Mouse (Mus musculus): ENCODE data around the gene Zfp276. TPM values are rescaled to one million over a fixed set of nuclear protein-coding genes. Genes with fewer than 3 reads are reported as not detected.

Zfp276 gene
- polyA plus RNA-seq (2012; rRNA removed; ENCODE audit: low replicate concordance), result 29.0 and 39.9 TPM in 2 replicates

GRCm38 (mm10) chr8:123254099-123254885 is at the start of gene Zfp276, which contains the start of gene Vps9d1:
Zfp276 (plus strand) TSS chr8:123254195.
Vps9d1 (minus strand) TSS chr8:123254348.

GRCm38 (mm10) chr8:123212321-123213117 is 41.5 kb upstream of the Zfp276 start, which contains the start of the genes Chmp1a and Spata33:
Chmp1a (minus strand) TSS chr8:123212763.
Spata33 (plus strand) TSS chr8:123212832.

GRCm38 (mm10) chr8:123224278-123225266 is 29.4 kb upstream of the Zfp276 start, which contains the start of gene Cdk10:
Cdk10 (plus strand) TSS chr8:123224842.

GRCm38 (mm10) chr8:123235520-123236497 is 18.2 kb upstream of the Zfp276 start, which contains the start of gene Spata2l:
Spata2l (minus strand) TSS chr8:123236233.

GRCm38 (mm10) chr8:123318467-123318911 is 64.5 kb downstream of the Zfp276 start, which contains the start of gene Fanca:
Fanca (minus strand) TSS chr8:123318576.

Other genes starting within 250 kb of the Zfp276 start
- gene Ankrd11, start 211.9 kb upstream of the Zfp276 start, polyA plus RNA-seq (2012; rRNA removed; ENCODE audit: low replicate concordance), result 45.0 and 70.2 TPM in 2 replicates
- gene Spg7, start 191.3 kb upstream of the Zfp276 start, polyA plus RNA-seq (2012; rRNA removed; ENCODE audit: low replicate concordance), result 78.2 and 103 TPM in 2 replicates
- 900 and 3,044 TPM in 2 replicates for gene Rpl13, start 151.8 kb upstream of the Zfp276 start, polyA plus RNA-seq (2012; rRNA removed; ENCODE audit: low replicate concordance)
- gene Cpne7, start 136.8 kb upstream of the Zfp276 start, polyA plus RNA-seq (2012; rRNA removed; ENCODE audit: low replicate concordance), result 3.5 and 7.6 TPM in 2 replicates
- gene Sult5a1, start 95.9 kb upstream of the Zfp276 start, polyA plus RNA-seq (2012; rRNA removed; ENCODE audit: low replicate concordance), result 18.3 and 25.6 TPM in 2 replicates
- gene Dpep1, start 68.0 kb upstream of the Zfp276 start, polyA plus RNA-seq (2012; rRNA removed; ENCODE audit: low replicate concordance), result 46.8 and 160 TPM in 2 replicates
- 122 and 130 TPM in 2 replicates for gene Chmp1a, start 41.4 kb upstream of the Zfp276 start, polyA plus RNA-seq (2012; rRNA removed; ENCODE audit: low replicate concordance)
- gene Spata33, start 41.4 kb upstream of the Zfp276 start, polyA plus RNA-seq (2012; rRNA removed; ENCODE audit: low replicate concordance), result 2.5 and 3.2 TPM in 2 replicates
- gene Cdk10, start 29.4 kb upstream of the Zfp276 start, polyA plus RNA-seq (2012; rRNA removed; ENCODE audit: low replicate concordance), result 67.9 and 79.8 TPM in 2 replicates
- 5.7 and 12.5 TPM in 2 replicates for gene Spata2l, start 18.0 kb upstream of the Zfp276 start, polyA plus RNA-seq (2012; rRNA removed; ENCODE audit: low replicate concordance)
- 50.6 and 80.0 TPM in 2 replicates for gene Vps9d1, start 153 bp downstream of the Zfp276 start, polyA plus RNA-seq (2012; rRNA removed; ENCODE audit: low replicate concordance)
- 4.5 and 29.1 TPM in 2 replicates for gene Fanca, start 64.4 kb downstream of the Zfp276 start, polyA plus RNA-seq (2012; rRNA removed; ENCODE audit: low replicate concordance)
- 0.46 and 3.7 TPM in 2 replicates for gene Spire2, start 78.5 kb downstream of the Zfp276 start, polyA plus RNA-seq (2012; rRNA removed; ENCODE audit: low replicate concordance)
- 221 and 244 TPM in 2 replicates for gene Tcf25, start 119.6 kb downstream of the Zfp276 start, polyA plus RNA-seq (2012; rRNA removed; ENCODE audit: low replicate concordance)
- not detected in 2 replicates for gene Mc1r, start 152.9 kb downstream of the Zfp276 start, polyA plus RNA-seq (2012; rRNA removed; ENCODE audit: low replicate concordance)
- 0.93 and 1.2 TPM in 2 replicates for gene Tubb3, start 157.2 kb downstream of the Zfp276 start, polyA plus RNA-seq (2012; rRNA removed; ENCODE audit: low replicate concordance)
- 37.6 and 47.4 TPM in 2 replicates for gene Def8, start 169.3 kb downstream of the Zfp276 start, polyA plus RNA-seq (2012; rRNA removed; ENCODE audit: low replicate concordance)
- 27.1 and 38.6 TPM in 2 replicates for gene Afg3l1, start 223.7 kb downstream of the Zfp276 start, polyA plus RNA-seq (2012; rRNA removed; ENCODE audit: low replicate concordance)